Mouse (Mus musculus) E14TG2a.4 (cell line): ENCODE results near the gene Bpifc.
"Not testable (repeated sequence)": the region's sequence is repeated elsewhere in the genome, so short reads cannot be mapped to it uniquely, and the experiment has no call there.

Experiments used
- H3K27me3 ChIP-seq: 2 replicates; pipeline ENCODE4 v1.6.1; 2014; ENCODE audit warnings: low read length, control low read depth; ENCODE audit not compliant: insufficient read depth
- H3K36me3 ChIP-seq: 2 replicates; pipeline ENCODE4 v1.6.1; 2014; ENCODE audit warnings: low read length, control low read depth; ENCODE audit not compliant: insufficient read depth
- H3K4me1 ChIP-seq: replicated peaks from 2 replicates; pipeline ENCODE4 v1.6.1; 2014; ENCODE audit warnings: low read depth, low read length, control low read depth
- H3K4me3 ChIP-seq: replicated peaks from 2 replicates; pipeline ENCODE4 v1.5.1; 2014; ENCODE audit warnings: mild to moderate bottlenecking, low read length
- H3K9me3 ChIP-seq: 2 replicates; pipeline ENCODE4 v1.6.1; 2014; ENCODE audit warnings: low read length, control low read depth
- CTCF ChIP-seq: conservative IDR thresholded peaks from 2 replicates; pipeline ENCODE4 v1.5.1; 2014; ENCODE audit warnings: low read length
- NANOG ChIP-seq: IDR thresholded peaks from 2 replicates; pipeline ENCODE4 v1.6.1; 2014; ENCODE audit warnings: borderline replicate concordance, low read length, mixed read lengths
- POU5F1 ChIP-seq: IDR thresholded peaks from 2 replicates; pipeline ENCODE4 v1.6.1; 2014; ENCODE audit warnings: low read length, borderline replicate concordance

Gene Bpifc

GRCm38 (mm10) chr10:86044066-86044465, 32.4 kb upstream of the Bpifc start:
- Histone ChIP-seq H3K27me3 (no peaks in the 10 kb centered on the region), H3K4me3 (no peak overlapping the region), H3K36me3 (peaks cover 78% of the 10 kb centered on the region), H3K4me1 (no peaks in the 10 kb centered on the region), H3K9me3 (no peaks in the 10 kb centered on the region)
- TF ChIP-seq CTCF (no peak), POU5F1 (no peak), NANOG (no peak)

- Histone ChIP-seq H3K4me1 (no peaks in the 10 kb centered on the region), H3K4me3 (no peak overlapping the region), H3K9me3 (no peaks in the 10 kb centered on the region), H3K36me3 (peaks cover 78% of the 10 kb centered on the region), H3K27me3 (no peaks in the 10 kb centered on the region)
- TF ChIP-seq NANOG, result no peak
- TF ChIP-seq CTCF, result no peak
- no peak for TF ChIP-seq POU5F1
Observed at GRCm38 (mm10) chr10:86043651-86044050, 32.0 kb upstream of the Bpifc start.

GRCm38 (mm10) chr10:86034007-86034728, 22.5 kb upstream of the Bpifc start:
- H3K27me3 ChIP-seq, result no peaks in the 10 kb centered on the region
- H3K4me1 ChIP-seq, result no peaks in the 10 kb centered on the region
- TF ChIP-seq NANOG (no peak), POU5F1 (no peak), CTCF (no peak)
- H3K36me3 ChIP-seq, result peaks cover 92% of the 10 kb centered on the region
- no peak overlapping the region for H3K4me3 ChIP-seq
- no peaks in the 10 kb centered on the region for H3K9me3 ChIP-seq

GRCm38 (mm10) chr10:86032517-86032916, 20.8 kb upstream of the Bpifc start:
- TF ChIP-seq CTCF, result no peak
- TF ChIP-seq NANOG, result no peak
- H3K27me3 ChIP-seq, result no peaks in the 10 kb centered on the region
- no peaks in the 10 kb centered on the region for H3K9me3 ChIP-seq
- no peaks in the 10 kb centered on the region for H3K4me1 ChIP-seq
- no peak overlapping the region for H3K4me3 ChIP-seq
- peaks cover 91% of the 10 kb centered on the region for H3K36me3 ChIP-seq

- H3K4me1 ChIP-seq, result 0 out of 2 replicates have a peak, but pooled peaks cover 2% of the 10 kb centered on the region
- no peak for TF ChIP-seq CTCF
- TF ChIP-seq POU5F1, result no peak
- TF ChIP-seq NANOG, result no peak
- no peaks in the 10 kb centered on the region for H3K27me3 ChIP-seq
- H3K9me3 ChIP-seq, result no peaks in the 10 kb centered on the region
- H3K4me3 ChIP-seq, result no peak overlapping the region
- peaks cover 86% of the 10 kb centered on the region for H3K36me3 ChIP-seq
Observed at GRCm38 (mm10) chr10:86030743-86031142, 19.0 kb upstream of the Bpifc start.

- Histone ChIP-seq H3K4me1 (peaks cover 23% of the 10 kb centered on the region), H3K36me3 (peaks cover 65% of the 10 kb centered on the region)
- not testable (repeated sequence) for H3K4me3 ChIP-seq, H3K9me3 ChIP-seq, H3K27me3 ChIP-seq
Observed at GRCm38 (mm10) chr10:86026807-86027206, 15.1 kb upstream of the Bpifc start.

GRCm38 (mm10) chr10:86026354-86026753, 14.7 kb upstream of the Bpifc start:
- Histone ChIP-seq H3K4me3 (no peak overlapping the region), H3K27me3 (no peaks in the 10 kb centered on the region), H3K4me1 (peaks cover 23% of the 10 kb centered on the region), H3K36me3 (peaks cover 61% of the 10 kb centered on the region), H3K9me3 (no peaks in the 10 kb centered on the region)
- no peak for TF ChIP-seq POU5F1
- no peak for TF ChIP-seq NANOG
- TF ChIP-seq CTCF, result no peak

- peaks cover 56% of the 10 kb centered on the region for H3K36me3 ChIP-seq
- no peak overlapping the region for H3K4me3 ChIP-seq
- no peaks in the 10 kb centered on the region for H3K9me3 ChIP-seq
- no peaks in the 10 kb centered on the region for H3K27me3 ChIP-seq
- TF ChIP-seq POU5F1, result no peak
- peaks cover 28% of the 10 kb centered on the region for H3K4me1 ChIP-seq
Observed at GRCm38 (mm10) chr10:86025906-86026305, 14.2 kb upstream of the Bpifc start.

- Histone ChIP-seq H3K4me1 (peaks cover 50% of the 10 kb centered on the region), H3K4me3 (peak overlapping the region; percentile 93), H3K9me3 (no peaks in the 10 kb centered on the region), H3K27me3 (no peaks in the 10 kb centered on the region), H3K36me3 (peaks cover 29% of the 10 kb centered on the region)
- TF ChIP-seq CTCF (no peak), POU5F1 (no peak), NANOG (no peak)
Observed at GRCm38 (mm10) chr10:86023149-86023548, 11.5 kb upstream of the Bpifc start.
